Mouse (Mus musculus) heart, embryonic 14.5 days (tissue): ENCODE measurements at regions not wholly inside any gene's neighbourhood (a gene's known extent, or its start where the extent isn't known, plus 50 kb on each side); places are given as distances from the start of the nearest gene placed in this dataset.

Experiments
- ATAC-seq: fragments of 200-750 bp; cut with Nextera tagmentation; 2 replicates; pipeline ENCODE4 v1.8.0; 2017; ENCODE audit warnings: low read depth, moderate TSS enrichment; ENCODE audit not compliant: insufficient number of reproducible peaks, insufficient read depth, low FRiP score
- H3K27ac ChIP-seq, 2 experiments: fragments of 200-500 bp in 1 of 2; fragments of 300-500 bp in 1 of 2; sonication (generic) in 1 of 2; replicated peaks in 1 of 2; 2 replicates each; pipeline ENCODE4 v1.5.1; 2012 to 2014; ENCODE audit warnings: low read depth in 2 of 2, low read length in 2 of 2, control low read depth in 1 of 2, mild to moderate bottlenecking in 1 of 2, mixed read lengths in 1 of 2; ENCODE audit not compliant: control insufficient read depth in 1 of 2, insufficient read depth in 1 of 2
- H3K27me3 ChIP-seq: fragments of 300-500 bp; sonication (generic); 2 replicates; pipeline ENCODE4 v1.6.1; 2014; ENCODE audit warnings: mild to moderate bottlenecking, low read length, control low read depth; ENCODE audit not compliant: control insufficient read depth, insufficient read depth
- H3K36me3 ChIP-seq: fragments of 300-500 bp; sonication (generic); 2 replicates; pipeline ENCODE4 v1.6.1; 2014; ENCODE audit warnings: mild to moderate bottlenecking, control low read depth, low read length, mixed read lengths; ENCODE audit not compliant: control insufficient read depth, insufficient read depth
- H3K4me1 ChIP-seq, 2 experiments: fragments of 200-500 bp in 1 of 2; fragments of 300-500 bp in 1 of 2; sonication (generic) in 1 of 2; 2 replicates each; pipeline ENCODE4 v1.6.1; 2012 to 2014; ENCODE audit warnings: low read length in 2 of 2, control low read depth in 1 of 2, mixed read lengths in 1 of 2; ENCODE audit not compliant: control insufficient read depth in 2 of 2, insufficient read depth in 2 of 2
- H3K4me2 ChIP-seq: fragments of 300-500 bp; sonication (generic); 2 replicates; pipeline ENCODE4 v1.6.1; 2014; ENCODE audit warnings: mild to moderate bottlenecking, low read length
- H3K4me3 ChIP-seq, 2 experiments: fragments of 200-500 bp in 1 of 2; fragments of 300-500 bp in 1 of 2; sonication (generic) in 1 of 2; 2 replicates each; pipeline ENCODE4 v1.5.1; 2012 to 2014; ENCODE audit warnings: low read length in 2 of 2, mild to moderate bottlenecking in 2 of 2, control low read depth in 1 of 2, low read depth in 1 of 2, moderate library complexity in 1 of 2; ENCODE audit not compliant: control insufficient read depth in 1 of 2, insufficient read depth in 1 of 2
- H3K9ac ChIP-seq: fragments of 300-500 bp; sonication (generic); 2 replicates; pipeline ENCODE4 v1.6.1; 2014; ENCODE audit warnings: mild to moderate bottlenecking, low read length
- H3K9me3 ChIP-seq: fragments of 300-500 bp; sonication (generic); 2 replicates; pipeline ENCODE4 v1.6.1; 2016; ENCODE audit warnings: low read length, control low read depth; ENCODE audit not compliant: control insufficient read depth
- whole genome bisulfite sequencing: fragments of 180-500 bp; shearing (Covaris S2); extraction: QIAGEN DNeasy Blood & Tissue Kit; methylation state at CpG from one replicate; pipeline ENCODE4 v1.1.7; 2014; 5-methylcytosine and 5-hydroxymethylcytosine counted together

DNA sequence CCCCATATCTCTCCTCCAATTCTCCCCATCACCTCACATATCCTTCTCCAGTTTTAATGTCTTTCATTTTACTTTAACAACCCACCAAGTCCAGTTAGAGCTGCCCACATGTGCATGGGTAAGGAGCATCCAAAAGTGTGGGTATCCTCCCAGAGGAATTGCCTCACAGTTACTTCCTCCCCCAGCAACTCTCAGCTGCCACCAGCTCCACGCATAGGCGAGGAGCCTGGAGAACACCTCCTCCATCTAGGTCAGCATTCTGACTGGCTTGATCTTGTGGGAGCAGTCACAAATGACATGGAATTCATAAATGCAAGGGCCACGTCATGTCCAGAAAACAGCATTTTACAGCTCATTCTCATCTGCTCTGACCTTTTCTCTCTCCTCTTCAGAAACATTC is 63.9 kb upstream of the Ldb2 start:
- H3K27me3 ChIP-seq, result no peaks in the 10 kb centered on the region
- 68% methylated on average over 3 of the region's 3 CpGs for WGBS
- no peaks in the 10 kb centered on the region for H3K36me3 ChIP-seq
- no peak for ATAC-seq
- no peak overlapping the region for H3K4me2 ChIP-seq
- H3K4me1 ChIP-seq, result no peaks in the 10 kb centered on the region
- no peak overlapping the region for H3K27ac ChIP-seq
- H3K9me3 ChIP-seq, result no peaks in the 10 kb centered on the region
- H3K4me3 ChIP-seq, result no peak overlapping the region
- no peak overlapping the region for H3K9ac ChIP-seq

GRCm38 (mm10) chr5:44854189-44854588 is 54.7 kb upstream of the Ldb2 start:
- H3K27ac ChIP-seq, result no peak overlapping the region
- H3K4me3 ChIP-seq, result no peak overlapping the region
- WGBS, result 73% methylated on average over 4 of the region's 4 CpGs
- ATAC-seq, result no peak
- H3K9ac ChIP-seq, result no peak overlapping the region
- H3K4me1 ChIP-seq, result no peaks in the 10 kb centered on the region
- H3K36me3 ChIP-seq, result no peaks in the 10 kb centered on the region
- H3K4me2 ChIP-seq, result no peak overlapping the region
- no peaks in the 10 kb centered on the region for H3K9me3 ChIP-seq
- H3K27me3 ChIP-seq, result no peaks in the 10 kb centered on the region
